Mouse (Mus musculus): Measurements from ENCODE around the gene Mmp11.
"Not testable (repeated sequence)": the region's sequence is repeated elsewhere in the genome, so short reads cannot be mapped to it uniquely, and the experiment has no call there.

Mmp11 gene

DNA sequence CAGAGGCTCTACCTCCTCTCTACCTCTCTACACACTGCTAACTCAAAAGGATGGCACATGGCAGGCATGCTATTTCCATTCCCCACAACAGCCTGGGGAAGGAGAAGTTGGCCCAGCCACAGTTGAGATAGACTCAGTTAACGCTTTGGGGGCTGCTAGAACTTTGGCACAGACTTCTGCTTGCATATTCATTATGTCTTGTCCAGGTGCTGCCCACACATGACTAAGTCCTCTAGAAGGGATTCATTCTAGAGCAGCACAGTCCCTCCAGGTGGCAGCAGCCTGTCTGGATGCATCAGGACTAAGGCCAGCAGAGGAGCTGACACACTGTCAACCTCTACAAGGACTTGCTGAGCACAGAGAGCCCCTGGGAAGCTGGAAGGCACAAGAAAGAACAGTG lies 40.1 kb downstream of the Mmp11 start:
- in situ Hi-C loops (cut with MboI), result loop anchor here (5.0 kb wide), 1 partner anchor 51 kb away; no protein-coding TSS in a partner anchor

GRCm38 (mm10) chr10:75895730-75896129 lies 40.6 kb downstream of the Mmp11 start:
- in situ Hi-C loops (cut with MboI), result loop anchor here (5.0 kb wide), 1 partner anchor 52 kb away; no protein-coding TSS in a partner anchor

- in situ Hi-C loops (cut with MboI), result no loop called here
Measured at GRCm38 (mm10) chr10:75894601-75895000, 41.7 kb downstream of the Mmp11 start.

- in situ Hi-C loops (cut with MboI), result no loop called here
Measured at GRCm38 (mm10) chr10:75893089-75893750, 43.1 kb downstream of the Mmp11 start, which contains the start of gene Derl3. Derl3 (plus strand) TSS chr10:75893413.

- in situ Hi-C loops (cut with MboI), result no loop called here
Measured at GRCm38 (mm10) chr10:75889406-75890153, 46.7 kb downstream of the Mmp11 start.

GRCm38 (mm10) chr10:75887504-75887903 lies 48.8 kb downstream of the Mmp11 start:
- in situ Hi-C loops (cut with MboI), result not testable (repeated sequence)

GRCm38 (mm10) chr10:75884742-75885141 lies 51.6 kb downstream of the Mmp11 start:
- in situ Hi-C loops (cut with MboI), result no loop called here

DNA sequence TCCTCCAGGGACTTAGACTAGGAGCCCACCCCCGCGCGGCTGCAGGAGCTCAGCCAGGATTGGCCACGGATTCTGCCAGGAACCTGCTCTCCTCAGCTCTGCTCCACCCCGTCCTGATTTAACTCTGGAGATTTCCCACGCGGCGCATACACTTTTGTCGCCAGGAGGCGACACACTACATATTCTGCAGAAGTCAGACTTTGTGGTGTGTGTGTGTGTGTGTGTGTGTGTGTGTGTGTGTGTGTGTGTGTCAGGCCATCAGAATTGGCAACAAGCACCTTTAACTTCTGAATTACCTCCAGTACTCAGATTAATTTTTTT lies 53.1 kb downstream of the Mmp11 start:
- in situ Hi-C loops (cut with MboI), result no loop called here

DNA sequence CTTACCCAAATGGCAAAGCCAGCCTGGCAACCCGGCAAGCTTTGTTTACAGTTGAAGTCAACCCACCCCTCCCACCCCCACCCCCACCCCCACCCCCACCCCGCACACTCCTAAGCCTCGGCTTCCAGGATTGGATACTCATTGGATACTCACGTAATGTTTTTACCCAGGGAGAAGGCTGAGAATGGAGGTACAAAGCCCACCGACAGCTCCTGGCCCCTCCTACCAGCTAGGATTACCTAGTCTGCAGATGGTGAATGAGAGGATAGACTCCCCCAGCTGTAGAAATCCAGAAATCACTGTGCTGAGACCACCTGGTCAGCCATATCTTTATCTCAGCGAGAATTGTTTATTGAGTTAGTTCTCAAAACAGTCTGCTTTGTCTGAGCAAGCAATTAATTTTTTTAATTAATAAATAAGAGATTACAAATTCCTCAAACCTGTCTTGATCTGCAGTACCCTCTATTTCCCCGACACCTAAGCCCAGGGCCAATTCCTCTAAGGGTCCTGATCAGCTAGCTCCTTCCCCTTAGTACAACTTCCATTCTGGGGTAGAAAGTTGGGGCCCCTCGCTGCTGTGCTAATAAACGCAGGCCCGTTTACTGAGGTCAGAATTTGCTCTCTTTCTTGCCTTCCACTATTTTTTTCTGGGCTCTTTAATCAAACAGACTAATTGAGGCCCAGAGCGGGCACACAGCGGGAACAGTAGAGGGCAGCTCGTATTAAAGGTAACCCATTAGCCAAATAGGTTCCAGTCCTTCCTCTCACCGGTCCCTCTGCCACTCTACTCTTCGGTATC lies 53.7 kb downstream of the Mmp11 start:
- in situ Hi-C loops (cut with MboI), result no loop called here

DNA sequence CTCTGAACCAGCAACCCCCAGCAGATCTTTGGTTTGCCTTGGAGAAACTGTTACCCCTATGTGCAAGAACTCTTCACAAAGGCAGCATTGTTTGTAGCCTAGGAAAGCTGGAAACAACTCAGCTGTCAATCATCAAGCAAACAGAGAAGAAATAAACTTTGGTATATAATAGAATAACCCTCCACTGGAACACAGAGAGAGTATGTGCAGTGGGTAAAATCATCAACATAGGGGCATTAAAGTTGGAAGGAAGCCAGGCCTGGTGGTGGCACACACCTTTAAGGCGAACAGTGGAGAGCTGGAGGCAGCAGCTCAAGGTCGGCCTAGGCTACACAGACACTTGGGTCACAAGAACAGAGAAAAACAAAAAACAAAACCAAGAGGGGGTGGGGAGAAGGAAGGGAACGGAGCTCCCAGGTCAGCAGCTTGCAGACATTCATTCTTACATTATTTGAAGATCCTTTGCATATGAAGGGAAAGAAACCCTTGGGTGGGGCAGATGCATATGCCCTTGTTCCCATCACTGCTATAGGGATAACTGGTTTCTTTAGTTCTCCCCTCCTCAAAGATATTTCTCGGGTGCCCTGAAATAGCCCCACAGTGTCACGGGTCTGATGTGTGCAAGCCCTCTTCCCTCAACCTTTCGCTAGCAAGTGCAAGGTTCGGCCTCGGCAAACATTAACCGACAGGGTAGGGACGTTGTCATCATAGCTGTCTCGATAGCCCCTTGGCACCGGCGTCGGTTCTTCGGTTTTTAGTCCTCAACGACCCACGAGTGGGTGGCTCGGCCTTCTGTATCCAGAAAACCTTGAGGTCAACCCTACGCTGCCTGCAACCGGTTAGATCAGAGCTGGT lies 54.5 kb downstream of the Mmp11 start:
- in situ Hi-C loops (cut with MboI), result no loop called here

DNA sequence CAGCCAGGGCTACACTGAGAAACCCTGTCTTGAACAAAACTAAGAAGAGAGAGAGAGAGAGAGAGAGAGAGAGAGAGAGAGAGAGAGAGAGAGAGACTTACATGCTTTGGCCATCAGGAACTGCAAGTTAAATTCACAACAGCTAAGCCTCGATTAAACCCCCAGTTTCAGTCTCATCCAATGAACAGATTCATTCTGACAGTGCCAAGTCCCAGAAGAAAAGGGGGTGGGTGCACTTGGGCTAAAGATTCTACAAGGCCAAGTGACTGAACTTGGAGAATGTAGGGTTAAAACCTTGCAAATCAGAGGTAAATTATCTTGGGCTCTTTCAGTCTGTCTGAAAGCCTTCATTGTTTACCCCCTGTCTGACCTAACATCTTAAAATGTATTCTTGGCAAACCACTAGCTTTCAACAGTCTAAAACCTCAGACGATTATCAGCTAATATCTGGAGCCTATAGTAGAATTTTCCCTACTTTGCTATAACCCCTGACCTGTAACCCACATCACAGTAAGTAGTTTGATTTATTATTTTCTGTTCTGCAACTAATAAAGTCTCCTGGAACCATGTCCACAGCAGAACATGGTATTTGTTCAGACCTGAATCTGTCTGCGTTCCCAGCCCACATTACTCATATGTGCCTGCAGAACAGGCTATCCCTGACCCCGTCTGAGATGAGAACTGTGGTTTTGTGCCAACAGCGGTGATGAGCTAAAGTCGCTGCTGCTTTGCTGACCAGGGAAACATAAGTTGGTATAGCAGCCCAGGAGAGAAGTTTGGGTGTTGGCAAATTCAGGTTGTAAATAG lies 55.3 kb downstream of the Mmp11 start:
- in situ Hi-C loops (cut with MboI), result no loop called here

GRCm38 (mm10) chr10:75880351-75880750 lies 55.9 kb downstream of the Mmp11 start:
- in situ Hi-C loops (cut with MboI), result no loop called here

GRCm38 (mm10) chr10:75878836-75879235 lies 57.5 kb downstream of the Mmp11 start:
- in situ Hi-C loops (cut with MboI), result no loop called here

- in situ Hi-C loops (cut with MboI), result no loop called here
Measured at GRCm38 (mm10) chr10:75873543-75874170, 62.6 kb downstream of the Mmp11 start.

Data from mature B cell (primary cell).